Mouse (Mus musculus): ENCODE measurements around the gene Pus1.

GRCm38 (mm10) chr5:110808061-110808631, 27.7 kb upstream of the Pus1 start:
- TF ChIP-seq CTCF (IDR thresholded peaks at IDR 0.05; ENCODE audit: low read depth) (no peak), EP300 (IDR thresholded peaks at IDR 0.05; ENCODE audit: low read depth) (no peak)

All from heart, postnatal 0 days (tissue).